Mouse (Mus musculus): ENCODE data around the gene Gm12569.

Gene Gm12569

GRCm38 (mm10) chr11:51220308-51220707 is at the start of gene Gm12569:
TSS of gene Gm12569 (plus strand) at chr11:51220473.
- peak; percentile 22 for DNase-seq (ENCODE audit: low spot score)

DNA sequence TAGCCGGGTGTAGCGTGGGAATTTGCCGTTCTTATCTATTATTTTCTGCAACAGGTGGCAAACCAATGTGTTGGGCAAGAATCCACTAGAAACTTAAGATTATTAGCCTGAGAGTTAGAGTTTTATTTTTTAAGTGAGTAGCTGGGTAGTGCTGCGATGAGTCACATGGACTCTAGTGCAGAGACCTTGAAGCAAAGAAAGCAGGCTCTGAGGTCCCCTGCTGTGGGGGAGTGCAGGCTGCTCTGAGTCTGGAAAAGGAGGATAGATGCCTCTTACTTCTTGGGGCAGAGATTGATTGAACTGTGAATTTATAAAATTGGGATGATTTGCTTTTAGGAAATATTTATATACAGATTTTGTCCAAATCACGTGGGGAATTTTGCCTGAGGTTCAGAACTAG is 17.5 kb upstream of the Gm12569 start:
- DNase-seq (ENCODE audit: low spot score) = no peak

GRCm38 (mm10) chr11:51207758-51208157 is 12.5 kb upstream of the Gm12569 start:
- DNase-seq (ENCODE audit: low spot score) = no peak

DNA sequence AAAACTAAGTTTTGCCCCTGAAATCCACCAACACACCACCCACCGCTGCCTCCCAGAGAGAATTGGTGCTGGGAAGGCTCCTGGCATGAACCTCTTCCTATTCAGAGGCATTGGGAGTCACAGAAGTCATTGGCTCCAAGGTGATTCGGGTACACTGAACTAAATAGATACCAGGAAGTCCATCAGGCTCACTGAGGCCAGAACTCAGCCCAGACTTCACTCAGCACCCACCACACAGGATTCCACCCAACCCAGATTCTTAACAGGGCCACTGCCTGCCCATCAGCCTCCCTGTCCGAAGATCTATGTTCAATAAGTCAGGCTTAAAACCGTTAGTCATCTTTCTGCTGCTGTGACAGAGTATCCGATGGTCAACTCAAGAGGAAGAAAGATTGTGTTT is 8.8 kb upstream of the Gm12569 start:
- DNase-seq (ENCODE audit: low spot score) = no peak

- DNase-seq (ENCODE audit: low spot score) = no peak
Observed at GRCm38 (mm10) chr11:51214021-51214420, 6.3 kb upstream of the Gm12569 start.

GRCm38 (mm10) chr11:51219396-51219980 is 785 bp upstream of the Gm12569 start:
- peak; percentile 5 for DNase-seq (ENCODE audit: low spot score)

DNA sequence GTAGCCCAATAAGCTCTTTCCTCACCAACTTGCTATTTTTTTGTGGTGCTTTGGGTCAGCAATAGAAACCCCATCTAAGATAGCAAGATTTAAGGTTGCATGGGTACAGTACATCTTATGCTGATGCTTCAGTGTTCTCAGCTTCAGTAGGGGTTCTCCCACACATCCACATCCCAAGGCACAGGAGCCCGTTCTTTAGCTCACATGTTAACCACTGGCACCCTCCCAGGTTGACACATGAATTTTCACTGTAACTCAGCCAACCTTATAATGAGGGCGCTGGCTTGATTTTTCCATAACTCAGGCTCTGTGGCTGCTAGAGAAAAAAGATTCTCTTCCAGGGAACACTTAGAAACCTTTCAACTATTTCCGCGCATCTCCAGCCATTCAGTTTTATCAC is 6.8 kb downstream of the Gm12569 start:
- no peak for DNase-seq (ENCODE audit: low spot score)

DNA sequence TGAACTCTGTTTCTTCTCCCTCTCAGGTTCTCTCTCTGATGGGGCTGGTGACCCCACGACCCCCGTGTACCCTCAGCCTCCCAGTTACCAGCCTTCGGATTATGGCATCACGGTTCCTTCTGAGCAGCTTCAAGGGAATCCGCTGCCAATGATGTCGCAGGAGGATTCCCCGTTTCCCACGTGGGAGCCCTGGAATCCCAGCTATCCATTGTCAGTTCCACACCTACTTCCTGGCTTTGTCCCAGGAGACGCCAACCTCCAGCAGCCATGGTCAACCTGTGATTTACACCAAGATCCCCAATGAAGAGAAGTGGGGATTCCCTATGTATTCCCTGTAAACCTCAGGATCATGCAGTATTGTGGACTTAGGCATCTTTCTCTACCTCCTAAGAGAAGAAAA is 14.4 kb downstream of the Gm12569 start:
- no peak for DNase-seq (ENCODE audit: low spot score)

- no peak for DNase-seq (ENCODE audit: low spot score)
Observed at GRCm38 (mm10) chr11:51242897-51243296, 22.6 kb downstream of the Gm12569 start.

GRCm38 (mm10) chr11:51257006-51257405 is 36.7 kb downstream of the Gm12569 start:
- no peak for DNase-seq (ENCODE audit: low spot score)

GRCm38 (mm10) chr11:51261680-51262219 is 41.5 kb downstream of the Gm12569 start, which contains the start of gene Clk4:
TSS of gene Clk4 (plus strand) at chr11:51261730.
- DNase-seq (ENCODE audit: low spot score) = no peak

- DNase-seq (ENCODE audit: low spot score) = peak; percentile 97
Observed at GRCm38 (mm10) chr11:51262342-51263285, 42.3 kb downstream of the Gm12569 start, which contains the start of gene BC049762. TSS of gene BC049762 (minus strand) at chr11:51263046.

DNA sequence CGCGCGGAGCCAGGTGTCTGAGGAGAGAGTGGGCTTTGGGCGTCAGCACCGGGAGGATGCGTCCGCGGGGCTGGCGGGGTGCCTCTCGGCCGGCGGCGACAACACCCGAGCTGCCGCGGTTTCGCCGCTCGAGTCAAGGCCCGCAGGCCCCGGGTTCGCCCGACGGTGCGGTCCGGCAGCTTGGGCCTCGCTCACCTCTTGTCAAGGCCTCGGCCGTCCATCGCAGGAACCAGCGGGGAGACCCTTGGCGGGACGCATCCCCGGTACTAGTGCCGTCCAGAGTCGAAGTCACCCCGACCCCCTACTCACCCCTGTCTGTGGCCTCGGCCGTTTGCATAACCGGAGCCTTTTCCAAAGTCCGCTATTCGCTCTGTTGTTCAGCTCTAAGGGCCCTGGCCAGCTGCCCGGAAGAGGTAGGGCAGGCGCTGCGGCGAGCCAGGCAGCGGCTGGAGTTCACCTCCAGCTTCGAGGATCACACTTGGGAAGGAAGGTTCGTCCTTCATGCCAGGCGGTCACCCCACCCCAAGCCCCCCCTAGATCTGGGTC is 43.1 kb downstream of the Gm12569 start:
- no peak for DNase-seq (ENCODE audit: low spot score)

GRCm38 (mm10) chr11:51264352-51264751 is 44.1 kb downstream of the Gm12569 start:
- peak; percentile 70 for DNase-seq (ENCODE audit: low spot score)

DNA sequence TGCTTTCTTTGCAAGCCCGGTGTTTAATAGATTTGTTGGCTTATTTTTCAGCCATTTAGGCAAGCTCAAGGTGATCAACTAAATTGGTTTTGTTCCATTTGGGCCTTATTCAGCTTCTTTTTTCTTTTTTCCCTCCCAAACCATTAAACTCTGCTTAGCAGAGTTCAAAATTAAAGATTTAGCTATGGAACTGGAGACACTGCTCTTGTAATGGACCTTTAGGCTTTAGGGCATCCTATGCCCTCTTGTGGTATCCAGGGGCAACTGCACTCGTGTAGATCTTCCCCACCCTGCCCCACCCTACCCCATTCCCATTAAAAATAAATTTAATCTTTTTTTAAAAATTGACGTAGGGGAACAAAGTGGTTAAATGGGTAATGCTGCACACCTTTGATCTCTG is 45.1 kb downstream of the Gm12569 start:
- DNase-seq (ENCODE audit: low spot score) = no peak

DNA sequence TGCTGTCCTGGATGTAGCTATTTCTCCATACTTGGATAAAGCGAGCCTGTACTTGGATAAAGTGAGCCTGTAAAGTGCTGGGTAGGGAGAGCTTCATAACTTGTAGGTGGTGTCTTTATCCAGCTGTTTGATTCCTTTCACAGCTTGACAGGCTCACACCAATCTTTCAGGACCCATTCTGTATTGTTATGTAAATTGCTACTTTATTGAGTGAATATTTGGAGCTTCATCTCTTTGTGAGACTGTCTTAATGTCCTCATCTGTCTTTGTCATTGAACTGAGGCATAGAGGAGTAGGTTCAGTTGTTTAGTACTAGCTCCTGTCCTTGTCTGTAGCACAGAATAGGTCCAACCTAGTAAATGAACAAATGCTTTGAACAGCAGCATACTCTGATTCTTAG is 54.1 kb downstream of the Gm12569 start:
- DNase-seq (ENCODE audit: low spot score) = no peak

Measured in yolk sac, embryonic 10.5 days (tissue).